In the genomic region with DNA sequence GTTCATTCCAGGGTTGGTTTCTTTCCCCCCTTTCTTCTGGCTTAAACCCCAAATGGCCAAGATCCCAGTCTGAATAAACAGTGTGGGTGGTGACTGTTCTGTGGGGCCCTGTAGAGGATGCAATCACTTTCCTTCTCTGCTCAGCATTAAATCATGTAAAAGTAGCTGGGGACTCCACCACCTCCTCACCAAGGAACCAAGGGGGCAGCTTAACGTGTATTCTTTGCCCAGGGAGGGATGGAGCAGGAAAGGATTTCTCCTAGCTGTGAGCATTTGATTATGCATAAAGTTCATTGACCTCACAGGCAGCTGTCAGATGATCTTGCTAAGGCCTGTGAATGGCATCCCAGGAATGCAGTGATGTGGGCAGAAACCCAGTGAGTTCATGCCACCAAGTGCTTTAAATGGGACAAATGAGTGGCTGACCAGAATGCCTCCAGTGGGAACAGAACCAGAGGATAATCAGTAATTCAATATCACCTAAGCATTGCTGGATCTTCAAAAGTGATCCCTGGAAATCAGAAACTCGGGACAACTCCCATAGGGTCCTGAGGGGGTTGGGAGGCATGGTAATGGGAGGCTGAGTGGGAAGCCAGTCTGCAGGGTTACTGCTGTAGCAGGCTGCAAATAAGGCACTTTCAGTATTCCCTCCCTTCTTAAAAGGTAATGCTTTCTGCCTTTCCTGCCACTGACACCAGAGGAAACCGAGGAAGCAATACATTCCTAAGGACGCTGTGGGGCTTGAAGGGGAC, we compare ENCODE assay signal across 8 mouse cellular contexts.
DNase-seq lines count a peak whose midpoint lies in the region; TF ChIP-seq lines count a peak whose summit lies in the region.

No protein-coding gene starts in this region.

- no peaks in the 10 kb centered on the region for H3K27me3 ChIP-seq in embryonic facial prominence, embryonic 10.5 days (replicated peaks; ENCODE audit: low read depth, poor library complexity, severe bottlenecking)
- no peaks in the 10 kb centered on the region for H3K27me3 ChIP-seq in heart, embryonic 10.5 days (ENCODE audit: insufficient read depth, poor library complexity, severe bottlenecking)
- H3K27me3 ChIP-seq in kidney, adult 2 months (replicated peaks; ENCODE audit: control insufficient read depth, insufficient read depth, low read length) = no peaks in the 10 kb centered on the region

- peak; percentile 13 for DNase-seq in R1 (ENCODE audit: low read depth, low spot score)
- DNase-seq in embryonic facial prominence, embryonic 10.5 days (ENCODE audit: low spot score) = peak; percentile 45
- DNase-seq in heart, embryonic 10.5 days (ENCODE audit: low spot score) = no peak
- DNase-seq in kidney, adult 2 months = peak; percentile 92
- DNase-seq in mesoderm, embryonic 11.5 days (ENCODE audit: low read depth, low spot score) = peak; percentile 77
- DNase-seq in frontal cortex, postnatal 10 days (ENCODE audit: low spot score in 2 of 2) = no peak
- no peak for DNase-seq in spleen, postnatal 10 days (ENCODE audit: low spot score in 2 of 2)
- no peak for DNase-seq in spleen, postnatal 36 days (ENCODE audit: low spot score in 2 of 2)

- TF ChIP-seq CTCF in kidney, adult 2 months (conservative IDR thresholded peaks at IDR 0.05; ENCODE audit: insufficient read depth, insufficient read length, low read depth, low read length) = no peak

- no peaks in the 10 kb centered on the region for H3K36me3 ChIP-seq in embryonic facial prominence, embryonic 10.5 days (replicated peaks)
- H3K36me3 ChIP-seq in heart, embryonic 10.5 days = no peaks in the 10 kb centered on the region
- H3K36me3 ChIP-seq in kidney, adult 2 months (ENCODE audit: control insufficient read depth, insufficient read depth, low read length) = no peaks in the 10 kb centered on the region

- WGBS in embryonic facial prominence, embryonic 10.5 days = 8% methylated on average over 4 of the region's 4 CpGs
- WGBS in heart, embryonic 10.5 days = 11% methylated on average over 4 of the region's 4 CpGs
- WGBS in kidney, adult 2 months = 26% methylated on average over 4 of the region's 4 CpGs

- H3K4me1 ChIP-seq in embryonic facial prominence, embryonic 10.5 days = peaks cover 34% of the 10 kb centered on the region
- peaks cover 45% of the 10 kb centered on the region for H3K4me1 ChIP-seq in heart, embryonic 10.5 days
- peaks cover 22% of the 10 kb centered on the region for H3K4me1 ChIP-seq in kidney, adult 2 months (ENCODE audit: control insufficient read depth, insufficient read depth, low read length)

- no peaks in the 10 kb centered on the region for H3K9me3 ChIP-seq in embryonic facial prominence, embryonic 10.5 days
- H3K9me3 ChIP-seq in heart, embryonic 10.5 days = no peaks in the 10 kb centered on the region

- peak overlapping the region; percentile 65 for H3K27ac ChIP-seq in embryonic facial prominence, embryonic 10.5 days (replicated peaks)
- peak overlapping the region; percentile 74 for H3K27ac ChIP-seq in heart, embryonic 10.5 days
- peak overlapping the region; percentile 87 for H3K27ac ChIP-seq in kidney, adult 2 months (ENCODE audit: insufficient read depth, low read depth, low read length)

- no peak for TF ChIP-seq POLR2A in kidney, adult 2 months (IDR thresholded peaks at IDR 0.05; ENCODE audit: low read depth, low read length)

- peak overlapping the region; percentile 5; the same call in 1 of the 2 replicates for H3K4me3 ChIP-seq in embryonic facial prominence, embryonic 10.5 days
- H3K4me3 ChIP-seq in heart, embryonic 10.5 days = no peak overlapping the region
- no peak overlapping the region for H3K4me3 ChIP-seq in kidney, adult 2 months (ENCODE audit: insufficient read depth, low read depth, low read length)

Comparison
In these comparisons a context has a peak if more than half of its experiments do, and no peak if none do; other contexts are left out.
1. DNase-seq: peak in R1 (single experiment), embryonic facial prominence, embryonic 10.5 days (single experiment), kidney, adult 2 months (single experiment) and mesoderm, embryonic 11.5 days (single experiment); none in heart, embryonic 10.5 days (single experiment), frontal cortex, postnatal 10 days (0 of 2), spleen, postnatal 10 days (0 of 2) and spleen, postnatal 36 days (0 of 2).
2. Peak in every context shown above with its lines, with median percentiles within 50 percentile points of each other: H3K27ac ChIP-seq.